Mouse (Mus musculus) brain, embryonic 14.5 days (tissue): Measurements from ENCODE around the gene Slc26a9. TPM values are rescaled to one million over a fixed set of nuclear protein-coding genes. Genes with fewer than 3 reads are reported as not detected.
"Not testable (repeated sequence)": the region's sequence is repeated elsewhere in the genome, so short reads cannot be mapped to it uniquely, and the experiment has no call there.

Source experiments
- DNase-seq: peaks from one replicate; pipeline ENCODE4 v3.0.0-alpha.2; 2011; ENCODE audit warnings: low read depth
- CTCF ChIP-seq: fragments of 200-500 bp; IDR thresholded peaks from 2 replicates; pipeline ENCODE4 v1.5.1; 2012; ENCODE audit warnings: inconsistent platforms, mild to moderate bottlenecking, moderate library complexity, borderline replicate concordance; ENCODE audit not compliant: insufficient read depth, insufficient read length; ENCODE audit errors: extremely low read depth
- POLR2A ChIP-seq: fragments of 200-500 bp; IDR thresholded peaks from 2 replicates; pipeline ENCODE4 v1.6.1; 2012; ENCODE audit warnings: mild to moderate bottlenecking, inconsistent platforms, borderline replicate concordance; ENCODE audit not compliant: poor library complexity, insufficient read depth, insufficient read length, severe bottlenecking; ENCODE audit errors: extremely low read depth
- polyA plus RNA-seq: library from polyadenylated mRNA; depleted of rRNA; stranded (reverse); fragments of >200 nt; gene quantifications from 2 replicates; pipeline ENCODE4 v1.2.3, GENCODE M21; 2012; rRNA removed

Gene Slc26a9
- polyA plus RNA-seq, 1 experiment, result 0.14 TPM

GRCm38 (mm10) chr1:131802652-131803051, 58.8 kb downstream of the Slc26a9 start:
- no peak for TF ChIP-seq CTCF
- no peak for TF ChIP-seq POLR2A
- DNase-seq, result no peak

GRCm38 (mm10) chr1:131804166-131804565, 60.3 kb downstream of the Slc26a9 start:
- DNase-seq, result no peak
- TF ChIP-seq CTCF (no peak), POLR2A (no peak)

GRCm38 (mm10) chr1:131808986-131809385, 65.2 kb downstream of the Slc26a9 start:
- TF ChIP-seq CTCF, result no peak
- no peak for TF ChIP-seq POLR2A
- no peak for DNase-seq

GRCm38 (mm10) chr1:131809651-131810050, 65.8 kb downstream of the Slc26a9 start:
- TF ChIP-seq POLR2A (no peak), CTCF (no peak)
- DNase-seq, result no peak

- TF ChIP-seq POLR2A, result no peak
- TF ChIP-seq CTCF, result no peak
- DNase-seq, result no peak
These were observed 67.6 kb downstream of the Slc26a9 start for GRCm38 (mm10) chr1:131811393-131811792.

GRCm38 (mm10) chr1:131812006-131812405, 68.2 kb downstream of the Slc26a9 start:
- no peak for DNase-seq
- no peak for TF ChIP-seq CTCF
- TF ChIP-seq POLR2A, result no peak

GRCm38 (mm10) chr1:131812631-131813295, 68.9 kb downstream of the Slc26a9 start:
- no peak for DNase-seq
- TF ChIP-seq CTCF (no peak), POLR2A (no peak)

GRCm38 (mm10) chr1:131813731-131814130, 69.9 kb downstream of the Slc26a9 start:
- TF ChIP-seq CTCF (no peak), POLR2A (no peak)

GRCm38 (mm10) chr1:131814191-131814590, 70.4 kb downstream of the Slc26a9 start:
- no peak for DNase-seq
- TF ChIP-seq CTCF (no peak), POLR2A (no peak)

More at GRCm38 (mm10) chr1:131813731-131814130, 69.9 kb downstream of the Slc26a9 start:
- no peak for DNase-seq

- no peak for DNase-seq
- TF ChIP-seq POLR2A (no peak), CTCF (no peak)
These were observed 73.1 kb downstream of the Slc26a9 start for GRCm38 (mm10) chr1:131816886-131817285.

- DNase-seq, result not testable (repeated sequence)
These were observed 76.5 kb downstream of the Slc26a9 start for GRCm38 (mm10) chr1:131820353-131820752.

- TF ChIP-seq POLR2A, result no peak
- TF ChIP-seq CTCF, result no peak
- DNase-seq, result peak; percentile 72
These were observed 77.1 kb downstream of the Slc26a9 start for GRCm38 (mm10) chr1:131820887-131821328.

Other genes with a start within 250 kb of the Slc26a9 start
- gene Srgap2, start 216.7 kb upstream of the Slc26a9 start, polyA plus RNA-seq, result 31.5 and 51.1 TPM in 2 replicates
- gene Fam72a, start 216.1 kb upstream of the Slc26a9 start, polyA plus RNA-seq, result 1.1 and 2.1 TPM in 2 replicates
- gene Avpr1b, start 144.8 kb upstream of the Slc26a9 start, polyA plus RNA-seq, result not detected in 2 replicates
- 0.07 TPM in 1 of 2 replicates, not detected in the other for gene Ctse, start 105.7 kb upstream of the Slc26a9 start, polyA plus RNA-seq
- 0.76 and 0.96 TPM in 2 replicates for gene Rab7b, start 55.3 kb upstream of the Slc26a9 start, polyA plus RNA-seq
- gene Pm20d1, start 53.4 kb downstream of the Slc26a9 start, polyA plus RNA-seq, result 0.19 and 0.43 TPM in 2 replicates
- 21.9 and 25.4 TPM in 2 replicates for gene Slc41a1, start 83.5 kb downstream of the Slc26a9 start, polyA plus RNA-seq
- gene Rab29, start 123.2 kb downstream of the Slc26a9 start, polyA plus RNA-seq, result 7.3 and 7.8 TPM in 2 replicates
- 41.6 and 58.8 TPM in 2 replicates for gene Nucks1, start 166.5 kb downstream of the Slc26a9 start, polyA plus RNA-seq
- 4.1 and 5.7 TPM in 2 replicates for gene Slc45a3, start 218.9 kb downstream of the Slc26a9 start, polyA plus RNA-seq